Mouse (Mus musculus) kidney, adult 8-10 months (tissue): ENCODE measurements at regions not wholly inside any gene's neighbourhood (a gene's known extent, or its start where the extent isn't known, plus 50 kb on each side); places are given as distances from the start of the nearest gene placed in this dataset.
"Not testable (repeated sequence)": the region's sequence is repeated elsewhere in the genome, so short reads cannot be mapped to it uniquely, and the experiment has no call there.

Source experiments
- DNase-seq, 2 experiments: peaks; one replicate each; pipeline ENCODE4 v3.0.0; 2022

DNA sequence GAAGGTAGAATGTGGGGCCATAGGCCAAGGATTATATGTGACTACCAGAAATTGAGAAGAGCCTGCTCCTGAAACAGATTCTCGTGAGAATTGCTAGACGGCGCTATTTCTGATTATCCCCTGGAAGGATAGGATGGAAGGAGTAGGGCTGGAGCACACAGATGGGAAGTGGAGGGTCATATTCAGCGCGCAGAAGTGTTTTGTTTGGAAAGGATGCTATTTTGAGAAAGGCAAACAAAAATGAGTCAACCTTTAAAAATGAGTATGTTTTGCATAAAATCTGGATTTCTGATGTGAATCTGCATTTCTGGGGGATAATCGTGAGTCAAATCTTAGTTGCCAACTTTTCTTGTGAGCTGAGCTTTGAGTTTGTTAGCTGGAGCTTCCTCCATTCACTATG is 58.1 kb upstream of the Fshb start:
- DNase-seq: no peak

DNA sequence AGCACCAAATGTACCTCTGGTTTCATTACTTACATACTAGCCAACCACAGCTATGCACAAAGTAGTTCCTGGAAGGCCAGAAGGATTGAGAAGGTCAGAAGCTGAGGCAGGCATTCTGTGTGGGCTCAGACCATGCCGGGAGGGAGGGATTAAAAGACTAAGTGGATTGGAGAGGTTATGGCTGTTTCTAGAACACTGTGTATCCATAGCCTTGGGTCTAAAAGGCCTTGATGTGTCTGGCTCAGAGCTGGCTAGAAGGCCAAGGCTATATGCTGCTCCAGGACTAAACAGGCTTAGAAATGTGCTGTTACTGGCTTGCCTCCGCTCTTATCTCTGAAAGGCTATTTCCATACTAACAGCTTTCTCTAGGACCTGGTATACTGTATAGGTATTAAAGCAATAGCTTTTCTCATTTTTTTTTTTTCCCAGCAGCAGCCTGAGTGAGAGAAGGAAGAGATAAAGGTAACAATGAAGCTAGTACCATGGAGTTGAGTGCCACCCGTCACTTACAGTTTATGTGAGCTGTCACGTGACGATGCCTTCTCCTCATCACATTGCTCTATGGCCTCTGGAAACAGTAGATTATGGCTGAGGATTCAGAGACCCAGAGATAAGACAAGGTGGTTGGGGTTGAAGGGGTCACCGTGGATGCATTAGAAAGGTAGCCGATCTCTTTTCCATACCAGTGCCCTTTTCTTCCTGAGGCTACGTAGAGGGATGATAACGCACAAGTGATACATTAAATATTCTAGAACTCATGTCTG is 59.4 kb upstream of the Fshb start:
- DNase-seq: no peak

DNA sequence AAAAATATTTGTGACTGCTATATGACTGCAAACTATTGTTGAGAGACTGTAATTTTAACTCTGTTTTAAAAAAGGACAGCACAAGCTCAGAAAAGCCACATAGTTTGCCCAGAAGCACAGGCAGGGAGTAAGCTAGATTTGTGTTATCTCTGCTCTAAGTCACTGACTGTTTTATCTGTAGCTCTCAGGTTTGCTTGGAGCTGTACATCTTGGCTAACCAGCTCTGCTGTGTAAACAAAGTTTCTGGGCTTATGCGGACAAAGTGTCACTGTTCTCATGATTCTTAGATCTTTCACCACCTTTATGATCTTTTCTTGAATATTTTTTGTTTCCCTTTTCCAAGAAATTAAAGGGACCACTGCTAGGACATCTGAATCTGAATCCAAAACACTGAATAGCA is 60.2 kb upstream of the Fshb start:
- DNase-seq: no peak

DNA sequence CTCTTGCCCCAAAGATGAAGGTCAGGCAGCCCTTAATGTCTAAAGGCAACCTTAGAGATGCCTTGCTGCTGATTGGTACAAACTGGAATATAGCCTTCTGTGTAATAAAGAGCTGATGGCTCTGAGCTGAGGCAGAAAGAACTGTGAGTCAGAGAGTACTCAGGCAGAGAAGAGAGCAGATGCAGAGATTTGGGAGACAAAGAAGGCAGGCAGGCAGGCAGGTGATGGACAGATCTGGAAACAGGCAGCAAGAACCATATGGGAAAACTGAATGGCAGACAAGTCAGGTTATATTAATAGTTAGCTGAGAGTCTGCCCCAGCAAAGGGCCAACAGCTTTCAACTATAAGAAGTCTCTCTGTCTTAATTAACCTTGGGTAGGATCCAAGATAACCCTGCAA is 73.7 kb upstream of the Fshb start:
- DNase-seq: no peak

DNA sequence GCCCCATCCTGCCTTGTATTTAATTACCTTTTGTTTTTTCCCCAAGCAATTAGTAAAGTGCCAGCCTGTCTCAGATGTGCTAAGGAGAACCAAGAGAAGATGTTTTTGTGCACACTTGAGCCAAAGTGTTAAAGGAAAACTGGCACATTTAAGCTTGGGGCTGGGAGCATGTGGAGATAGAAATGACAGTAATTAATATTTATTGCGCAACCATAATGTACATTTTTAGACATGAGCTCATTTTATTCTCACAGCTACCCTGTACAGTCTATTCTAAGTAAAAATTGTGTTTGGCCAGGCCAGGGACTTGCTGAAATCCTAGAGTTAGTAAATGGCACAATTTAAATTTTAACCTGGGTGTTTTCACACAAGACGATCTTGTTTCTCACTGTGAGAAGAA is 89.9 kb upstream of the Fshb start:
- DNase-seq: no peak

DNA sequence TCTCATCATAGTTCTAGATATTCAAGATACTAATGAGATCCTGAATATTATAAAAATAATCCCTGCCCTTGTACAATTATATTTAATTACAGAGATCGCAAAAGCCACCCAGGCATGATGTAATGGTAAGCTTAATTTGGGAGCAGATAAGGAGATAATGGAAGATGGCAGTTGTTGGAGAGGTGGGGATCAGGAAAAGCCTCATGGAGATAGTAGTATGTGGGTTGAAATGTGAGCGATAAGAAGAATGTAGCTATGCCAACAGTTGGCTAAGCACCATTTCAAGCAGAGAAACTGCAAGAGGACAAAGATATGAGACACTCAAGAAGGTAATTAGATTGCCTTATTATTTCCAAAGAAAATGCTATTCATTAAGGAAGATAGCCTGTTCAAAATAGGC is 90.4 kb upstream of the Fshb start:
- DNase-seq: no peak

DNA sequence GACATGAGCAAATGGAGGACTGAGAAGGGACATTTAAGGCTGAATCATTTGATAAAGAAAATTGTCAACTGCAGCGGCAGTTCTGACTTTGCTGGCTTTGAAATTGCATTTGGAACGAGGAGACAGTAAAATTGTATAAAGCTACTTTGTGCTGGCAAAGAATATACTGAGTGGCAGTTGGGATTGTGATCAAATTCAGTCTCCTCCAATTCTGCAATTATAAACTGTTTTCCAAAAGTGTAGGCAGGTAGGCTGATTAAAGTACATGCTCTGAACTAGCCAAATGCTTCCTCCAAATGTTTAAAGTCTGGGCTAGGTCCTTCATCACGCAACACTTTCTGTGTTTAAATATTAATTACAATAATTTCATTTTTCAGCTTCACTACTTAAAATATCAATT is 90.9 kb upstream of the Fshb start:
- DNase-seq: no peak

DNA sequence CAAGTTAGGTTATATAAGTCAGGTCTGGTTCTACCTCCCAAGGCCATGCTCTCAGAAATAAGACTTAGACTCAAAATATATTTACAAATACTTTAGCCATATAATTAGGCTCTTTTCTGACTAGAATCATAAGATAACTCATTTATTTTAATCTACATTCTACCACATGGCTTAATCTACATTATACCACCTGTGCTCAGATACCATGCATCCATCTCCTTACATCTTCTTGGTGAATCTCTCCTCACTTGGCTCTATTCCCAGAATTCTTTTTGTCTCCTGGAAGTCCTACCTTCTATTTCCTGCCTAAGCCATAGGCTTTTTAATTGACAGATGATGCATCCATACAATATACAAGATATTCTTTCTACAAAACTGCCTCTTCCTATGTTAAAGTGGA is 92.4 kb upstream of the Fshb start:
- DNase-seq: no peak

DNA sequence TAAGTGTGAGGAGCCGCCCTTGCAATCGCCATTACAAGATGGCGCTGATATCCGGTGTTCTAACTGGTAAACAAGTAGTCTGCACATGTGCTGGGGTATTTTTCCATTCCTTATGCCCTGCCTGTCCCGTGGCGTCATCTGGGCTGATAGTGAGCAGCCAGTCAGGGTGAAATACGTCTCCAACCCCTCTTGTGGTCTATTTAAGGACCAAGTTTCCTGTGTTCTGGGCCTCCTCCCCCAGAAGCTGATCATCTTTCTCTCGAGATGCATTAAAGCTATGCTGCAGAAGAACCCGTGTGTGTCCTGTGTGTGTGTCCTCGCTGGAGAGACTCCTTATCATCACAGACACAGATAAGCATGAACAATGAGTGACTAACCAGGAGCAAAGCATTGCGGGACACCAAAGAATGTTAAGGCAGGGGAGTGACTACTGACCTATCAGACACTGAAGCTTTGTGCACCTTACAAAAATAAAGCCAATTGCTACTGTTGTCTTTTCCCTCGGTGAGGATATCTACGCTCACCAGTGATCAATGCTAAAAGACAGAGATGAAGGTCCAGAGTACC is 99.5 kb upstream of the Fshb start:
- DNase-seq: not testable (repeated sequence)

DNA sequence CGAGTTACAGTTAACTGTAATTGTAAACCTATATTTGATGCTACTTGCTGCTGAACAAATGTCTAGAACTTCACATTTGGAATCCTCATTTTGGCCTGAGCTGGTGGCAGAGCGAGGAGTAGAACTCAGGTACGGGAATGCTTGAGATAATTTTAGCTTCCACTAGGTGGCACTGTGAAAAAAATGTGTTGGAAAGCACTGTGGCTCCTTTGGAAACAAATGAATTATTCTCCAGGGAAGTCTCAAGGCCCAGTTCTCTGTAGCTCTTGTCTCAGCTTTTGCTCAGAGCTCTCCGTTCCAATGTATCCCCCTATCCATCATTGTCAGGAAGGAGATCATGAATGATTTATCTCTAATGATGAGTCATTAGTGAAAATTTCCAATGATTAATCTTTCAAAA is 114.7 kb upstream of the Kcna4 start:
- peak in 1 of 2 experiments; percentile 5 for DNase-seq

DNA sequence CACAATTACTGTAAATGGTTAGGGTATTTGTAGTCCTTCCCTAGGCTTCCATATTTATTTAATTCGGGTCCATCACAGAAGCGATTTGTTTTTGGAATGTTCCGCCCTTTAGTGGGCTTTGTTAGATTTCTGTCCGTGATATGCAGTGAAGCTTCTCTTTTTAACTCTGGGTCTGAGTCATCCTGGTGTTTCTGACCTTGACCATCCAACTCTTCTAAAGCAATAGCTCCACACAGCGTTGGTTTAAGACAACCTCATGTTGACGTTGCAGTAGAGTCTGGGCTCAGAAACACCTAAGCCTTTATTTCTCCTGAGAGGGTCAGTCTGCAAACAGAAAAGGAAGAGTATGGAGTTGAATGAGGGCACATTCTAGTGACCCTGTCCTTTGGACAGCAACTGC is 107.4 kb upstream of the Kcna4 start:
- DNase-seq: no peak

DNA sequence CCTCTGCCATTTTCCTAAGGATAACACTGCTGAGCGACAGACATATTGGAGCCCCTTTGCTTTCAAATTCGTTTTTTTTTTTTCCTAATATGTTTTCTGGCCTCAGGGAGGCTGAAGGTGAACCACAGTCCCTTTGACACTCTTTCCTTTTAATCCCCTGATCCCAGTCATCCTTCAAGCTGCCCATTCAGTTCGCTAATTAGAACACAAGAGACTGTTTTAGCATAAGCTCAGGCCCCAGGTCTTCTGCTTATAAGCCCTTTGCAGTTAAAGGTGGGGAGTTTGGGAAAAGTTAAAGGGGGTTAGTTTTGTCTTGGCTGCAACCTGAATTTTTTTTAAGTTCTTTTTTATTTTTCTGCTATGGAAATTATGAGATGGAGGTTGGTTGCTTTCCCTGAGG is 105.6 kb upstream of the Kcna4 start:
- no peak for DNase-seq

DNA sequence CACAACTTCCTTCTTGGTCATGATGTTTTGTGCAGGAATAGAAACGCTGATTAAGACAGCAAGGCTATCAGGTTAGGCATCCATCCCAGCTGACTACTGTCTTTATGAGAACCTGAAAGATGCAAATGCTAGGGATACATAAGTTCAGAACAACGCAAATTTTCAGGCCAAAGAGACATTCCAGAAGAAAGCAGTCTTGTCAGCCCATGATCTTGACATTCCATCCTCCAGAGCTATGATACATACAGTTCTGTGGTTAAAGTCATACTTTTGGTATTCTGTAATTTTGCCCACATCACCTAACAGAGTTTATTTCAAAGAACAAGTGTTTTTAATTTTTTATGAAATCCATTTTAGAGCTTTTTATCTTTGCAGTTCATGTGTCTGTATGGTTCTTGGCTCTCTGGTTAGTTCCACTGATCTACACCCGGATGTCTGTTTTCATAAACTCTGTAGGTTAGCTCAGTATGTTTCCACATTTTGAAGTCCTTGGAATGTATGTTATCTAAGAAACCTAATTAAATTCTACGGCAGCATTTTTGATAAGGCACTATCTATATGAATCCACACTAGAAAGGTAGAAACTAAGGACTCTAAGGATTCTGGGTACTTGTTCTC is 88.5 kb upstream of the Kcna4 start:
- DNase-seq: no peak

DNA sequence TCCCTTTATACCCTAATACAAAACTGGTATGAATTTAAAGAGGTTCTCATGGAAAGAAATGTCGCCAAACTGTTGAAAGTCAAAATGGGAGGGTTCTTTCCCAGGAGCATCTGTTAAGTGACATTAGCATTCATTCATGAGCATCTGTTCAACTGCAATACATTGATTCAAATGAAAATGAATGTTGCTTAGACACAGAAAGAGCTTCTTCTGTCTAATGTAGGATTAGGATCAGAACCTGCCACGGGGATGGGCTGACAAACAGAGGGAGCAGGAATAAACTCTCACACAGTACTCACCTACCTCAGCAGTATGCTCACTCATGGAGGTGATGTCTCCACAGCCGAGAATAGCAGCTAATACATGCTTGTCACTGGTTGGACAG is 88.0 kb upstream of the Kcna4 start:
- DNase-seq: no peak

DNA sequence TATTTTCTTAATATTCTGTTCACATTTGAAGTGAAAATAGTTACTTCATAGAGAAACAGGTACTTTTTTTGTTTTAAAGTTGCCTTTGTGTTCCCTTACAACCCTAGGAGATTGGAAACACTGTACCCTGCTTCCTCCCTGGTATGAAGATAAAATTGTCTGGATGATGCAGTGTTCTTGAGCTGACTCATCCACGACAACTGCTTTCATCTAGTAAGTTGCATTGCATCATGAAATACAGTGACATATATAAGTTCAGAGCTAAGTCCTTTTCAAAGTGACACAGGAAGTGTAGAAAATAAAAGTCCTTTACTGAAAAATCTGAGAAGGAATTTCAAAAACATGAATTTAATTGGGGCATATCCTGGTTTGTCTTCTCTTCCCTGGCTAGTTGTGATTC is 68.9 kb upstream of the Kcna4 start:
- DNase-seq: no peak

DNA sequence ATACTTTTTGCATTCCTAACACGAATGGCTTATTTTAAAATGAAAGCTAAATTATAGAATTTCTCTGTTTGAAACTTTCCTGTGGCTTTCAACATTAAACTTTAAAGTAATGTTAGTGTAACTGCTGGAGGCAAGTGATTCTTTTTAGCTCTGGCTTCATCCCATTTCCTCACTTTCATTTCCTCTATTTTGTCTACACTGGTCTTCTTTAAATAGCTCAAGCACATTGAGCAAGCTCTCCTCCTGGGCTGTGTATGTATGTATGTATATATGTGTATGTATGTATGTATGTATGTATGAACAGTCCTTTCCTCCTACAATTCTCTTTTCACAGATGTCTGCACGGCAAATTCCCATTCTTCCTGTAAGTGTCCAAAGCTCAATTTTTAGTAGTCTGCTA is 65.8 kb upstream of the Kcna4 start:
- no peak for DNase-seq

DNA sequence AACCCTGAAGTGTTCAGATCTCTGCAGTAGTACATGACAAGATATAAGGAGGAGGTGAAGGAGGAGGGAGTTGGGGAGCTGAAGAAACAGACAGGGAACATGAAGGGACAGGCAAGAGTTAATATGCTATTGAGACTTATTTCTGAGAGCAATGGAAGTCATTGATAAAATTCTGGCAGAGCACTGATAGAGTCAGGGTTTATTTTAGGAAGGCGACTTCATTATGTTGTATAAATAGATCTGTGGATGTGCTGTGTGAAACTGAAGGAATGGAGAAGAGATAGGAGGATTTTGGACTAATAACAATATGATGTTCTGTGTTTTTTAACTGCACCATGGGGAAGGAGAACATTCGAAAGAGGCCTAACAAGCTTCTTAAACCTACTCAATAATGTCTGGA is 63.0 kb upstream of the Kcna4 start:
- no peak for DNase-seq

DNA sequence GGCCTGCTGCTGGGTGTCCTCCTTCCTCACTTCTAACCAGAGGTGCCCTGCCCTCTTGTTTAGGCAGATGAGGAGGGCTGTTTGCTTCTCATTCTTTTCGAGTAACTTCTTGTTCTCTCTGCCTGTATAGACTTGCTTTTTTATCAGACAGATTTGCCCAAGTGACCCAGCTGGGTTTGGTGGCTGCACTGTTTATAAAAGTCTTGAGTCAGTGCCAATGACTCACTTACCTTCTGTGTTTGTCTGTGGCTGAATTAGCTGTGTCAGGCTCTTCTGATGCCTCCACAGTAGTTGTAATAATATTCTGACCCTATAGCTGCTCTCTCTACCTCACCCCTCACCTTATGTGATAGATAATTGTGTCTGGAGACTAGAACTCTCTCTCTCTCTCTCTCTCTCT is 62.2 kb upstream of the Kcna4 start:
- DNase-seq: no peak

DNA sequence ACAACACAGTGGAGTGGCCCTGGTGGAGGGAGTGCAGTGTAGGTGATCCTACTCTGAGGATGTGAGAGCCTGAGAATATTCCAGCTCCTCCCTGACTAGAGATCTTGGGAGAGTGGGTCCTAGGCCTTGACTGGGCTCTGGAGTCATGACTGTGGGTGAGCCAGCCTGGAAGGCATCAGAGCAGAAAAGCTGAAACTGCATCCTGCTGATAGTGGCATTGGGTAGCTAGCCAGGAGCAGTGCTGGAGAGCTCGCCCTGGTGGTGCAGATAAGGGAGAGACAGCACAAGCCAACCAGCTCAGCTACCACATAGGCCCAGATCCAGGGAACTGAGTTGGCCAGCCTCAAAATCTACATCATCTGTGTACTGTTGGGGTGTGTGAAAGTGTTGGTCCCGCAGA is 58.8 kb upstream of the Kcna4 start:
- DNase-seq: no peak

DNA sequence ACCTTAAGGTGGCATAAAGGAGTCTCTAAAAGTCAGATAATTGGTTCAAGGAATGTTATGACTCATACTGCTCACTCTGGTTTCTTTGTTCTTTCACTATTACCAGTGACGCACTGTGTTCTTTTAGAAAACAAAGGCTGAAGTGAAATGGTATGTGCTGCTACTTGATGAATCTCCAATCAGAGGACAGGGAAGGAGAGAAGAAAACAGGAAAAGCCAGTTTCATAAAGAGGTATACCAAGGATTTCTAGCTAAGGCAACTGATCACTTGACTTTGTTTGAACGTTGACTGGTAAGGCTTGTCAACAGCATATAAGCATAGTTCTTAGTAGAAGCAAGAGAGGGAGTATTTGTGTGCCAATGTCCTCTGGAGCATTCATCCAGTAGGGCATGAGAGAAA is 57.6 kb upstream of the Kcna4 start:
- no peak for DNase-seq
